Mouse (Mus musculus) heart, postnatal 10 days (tissue): ENCODE measurements around the gene Arnt2. TPM values are rescaled to one million over a fixed set of nuclear protein-coding genes. Genes with fewer than 3 reads are reported as not detected.

Source experiments
- DNase-seq, 2 experiments: peaks; one replicate each; pipeline ENCODE4 v3.0.0; 2021
- intact Hi-C: fragments of 180-260 bp; cut with DNase I; formaldehyde crosslinking; loops from one replicate; pipeline ENCODE4 v1.15.1; 2025
- total RNA-seq, 2 experiments: library from RNA; stranded (reverse); gene quantifications; 2 replicates each; pipeline ENCODE4 v1.2.3; 2021

Arnt2 gene
- total RNA-seq, 2 experiments from 2014 or later: 1.5 to 1.7 TPM

DNA sequence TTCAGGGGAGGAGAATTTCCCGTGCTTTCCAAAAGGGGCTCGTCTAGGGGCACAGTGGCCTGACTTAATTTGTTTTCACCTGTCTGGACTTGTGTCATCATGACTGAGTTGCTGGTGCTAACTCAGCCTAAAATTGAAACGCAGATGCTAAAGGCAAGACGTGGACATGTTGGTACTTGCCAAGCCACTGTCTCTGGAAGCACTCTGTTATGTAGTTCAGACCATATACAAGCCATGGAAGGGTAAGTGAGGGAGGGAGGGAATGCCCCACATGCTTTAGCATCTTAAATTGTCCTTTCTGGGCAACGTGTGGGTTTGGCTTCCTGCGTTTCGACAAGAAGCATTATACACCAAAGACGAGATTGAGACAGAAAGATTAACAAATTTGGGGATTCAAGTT lies 155.1 kb downstream of the Arnt2 start:
- DNase-seq: no peak
- intact Hi-C loops: no loop called here

DNA sequence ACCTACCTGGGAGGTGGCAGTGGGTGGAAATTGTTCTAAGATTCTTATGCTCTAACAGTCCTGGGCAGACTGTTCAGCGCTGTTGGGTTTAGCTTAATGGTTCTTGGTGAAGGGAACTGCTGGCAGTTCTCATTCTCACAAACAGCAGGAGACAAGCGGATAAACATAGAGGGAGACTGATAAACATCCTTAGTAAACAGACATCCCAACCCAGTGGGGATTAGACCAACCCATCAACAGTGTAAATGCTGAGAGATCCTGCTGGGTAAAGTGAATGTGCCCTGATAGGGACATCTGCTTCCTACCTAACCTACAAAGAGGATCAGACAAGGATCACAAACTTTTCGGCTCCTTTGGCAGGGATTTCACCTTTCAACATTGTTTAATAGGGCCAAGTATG lies 155.7 kb downstream of the Arnt2 start:
- intact Hi-C loops: no loop called here
- DNase-seq: no peak

- DNase-seq: no peak
- intact Hi-C loops: no loop called here
Measured at GRCm38 (mm10) chr7:84251667-84252066, 158.3 kb downstream of the Arnt2 start.

GRCm38 (mm10) chr7:84250736-84251135 lies 159.2 kb downstream of the Arnt2 start:
- DNase-seq: no peak
- intact Hi-C loops: no loop called here

- DNase-seq: no peak
- intact Hi-C loops: no loop called here
Measured at GRCm38 (mm10) chr7:84249951-84250350, 160.0 kb downstream of the Arnt2 start.

GRCm38 (mm10) chr7:84249381-84249780 lies 160.6 kb downstream of the Arnt2 start:
- intact Hi-C loops: no loop called here

GRCm38 (mm10) chr7:84247960-84248665 lies 161.9 kb downstream of the Arnt2 start:
- no peak for DNase-seq
- intact Hi-C loops: no loop called here

More at GRCm38 (mm10) chr7:84249381-84249780, 160.6 kb downstream of the Arnt2 start:
- DNase-seq: no peak

DNA sequence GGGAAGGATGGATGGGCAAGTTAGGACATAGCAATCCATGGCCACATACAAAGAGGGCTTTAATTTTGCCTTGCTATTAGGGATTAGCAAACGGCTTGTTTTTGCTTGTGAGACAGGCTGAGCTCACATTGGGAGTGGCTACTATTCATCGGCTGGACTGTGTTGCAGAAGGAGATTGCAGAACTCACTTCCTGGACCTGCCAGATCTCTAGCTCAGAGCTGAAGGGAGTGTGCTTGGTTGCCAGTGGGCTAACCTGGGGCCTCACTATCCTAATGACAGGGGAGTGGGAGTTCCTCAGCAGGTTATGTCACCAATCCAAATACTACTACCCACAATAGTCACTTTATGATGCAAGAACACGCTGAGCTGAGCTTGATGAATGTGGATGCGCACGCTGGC lies 163.1 kb downstream of the Arnt2 start:
- intact Hi-C loops: no loop called here

GRCm38 (mm10) chr7:84246093-84246492 lies 163.9 kb downstream of the Arnt2 start:
- intact Hi-C loops: no loop called here

More for the DNA sequence above, 163.1 kb downstream of the Arnt2 start:
- no peak for DNase-seq

GRCm38 (mm10) chr7:84240406-84240805 lies 169.6 kb downstream of the Arnt2 start:
- intact Hi-C loops: no loop called here

More at GRCm38 (mm10) chr7:84246093-84246492, 163.9 kb downstream of the Arnt2 start:
- DNase-seq: no peak

DNA sequence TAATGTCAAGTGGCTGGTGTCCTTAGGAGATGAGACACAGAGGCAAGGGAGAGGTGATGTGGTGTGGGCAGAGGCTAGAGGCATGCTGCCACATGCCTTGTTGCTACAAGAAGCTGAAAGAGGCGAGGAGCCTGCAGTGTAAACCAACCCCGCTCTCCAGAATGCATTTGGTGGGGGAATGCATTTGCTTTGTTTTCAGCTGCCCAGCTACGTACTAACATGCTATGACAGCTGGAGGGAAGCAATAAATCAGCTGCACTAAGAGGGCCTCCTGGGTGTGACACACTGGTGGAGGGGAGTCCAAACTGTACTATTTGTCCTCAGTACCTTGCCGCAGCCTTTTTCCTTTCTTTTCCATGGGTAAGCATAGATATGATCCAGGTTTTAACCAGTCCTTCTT lies 172.3 kb downstream of the Arnt2 start:
- intact Hi-C loops: no loop called here
- DNase-seq: no peak

More at GRCm38 (mm10) chr7:84240406-84240805, 169.6 kb downstream of the Arnt2 start:
- no peak for DNase-seq

DNA sequence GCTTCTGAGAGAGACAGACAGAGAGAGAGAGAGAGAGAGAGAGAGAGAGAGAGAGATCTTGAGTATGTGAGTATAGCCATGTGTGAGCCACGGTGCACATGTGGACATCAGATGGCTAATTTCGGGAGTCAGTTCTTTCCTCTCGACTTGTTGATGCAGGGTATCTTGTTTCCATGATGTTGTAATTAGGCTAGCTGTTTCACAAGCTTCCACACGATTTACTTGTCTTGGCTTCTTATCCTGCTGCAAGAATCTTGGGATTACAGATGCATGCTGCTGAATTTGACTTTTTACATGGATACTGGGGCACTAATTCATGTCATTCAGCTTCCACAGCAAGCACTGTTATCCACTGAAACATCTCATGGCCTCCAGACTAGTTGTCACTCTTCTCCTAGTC lies 178.6 kb downstream of the Arnt2 start:
- intact Hi-C loops: no loop called here
- no peak for DNase-seq

GRCm38 (mm10) chr7:84227652-84228051 lies 182.3 kb downstream of the Arnt2 start:
- no peak for DNase-seq
- intact Hi-C loops: no loop called here

GRCm38 (mm10) chr7:84226909-84227308 lies 183.1 kb downstream of the Arnt2 start:
- intact Hi-C loops: no loop called here
- DNase-seq: no peak

DNA sequence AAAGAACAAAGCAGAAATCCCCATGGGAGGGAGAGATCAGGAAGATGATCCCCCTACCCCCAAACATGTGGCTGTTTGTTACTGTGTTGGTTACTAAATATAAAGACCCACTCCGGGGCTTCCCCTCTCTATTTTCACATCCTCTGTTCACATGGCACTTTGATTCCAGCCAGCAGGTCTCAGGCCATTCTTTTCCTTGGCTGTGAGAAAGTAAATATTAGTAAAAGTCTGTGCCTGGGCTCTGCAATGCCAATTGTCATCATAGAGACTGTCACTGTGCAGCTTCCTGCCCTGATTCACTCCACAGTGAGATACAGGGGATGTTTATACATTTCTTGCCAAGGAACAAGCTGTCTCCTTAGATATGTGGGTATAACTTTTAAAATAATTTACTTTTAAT lies 197.9 kb downstream of the Arnt2 start:
- DNase-seq: no peak
- intact Hi-C loops: no loop called here

GRCm38 (mm10) chr7:84210585-84211291 lies 199.2 kb downstream of the Arnt2 start:
- DNase-seq: no peak
- intact Hi-C loops: no loop called here

GRCm38 (mm10) chr7:84203981-84204380 lies 206.0 kb downstream of the Arnt2 start:
- intact Hi-C loops: no loop called here
- DNase-seq: no peak

GRCm38 (mm10) chr7:84201151-84202068 lies 208.6 kb downstream of the Arnt2 start:
- intact Hi-C loops: no loop called here
- DNase-seq: no peak

GRCm38 (mm10) chr7:84197208-84197860 lies 212.6 kb downstream of the Arnt2 start:
- intact Hi-C loops: no loop called here

More at GRCm38 (mm10) chr7:84197208-84197860, 212.6 kb downstream of the Arnt2 start:
- DNase-seq: no peak
